Mouse (Mus musculus) neutrophil, adult 5-6 weeks (primary cell): Measurements from ENCODE around the gene Rab7. TPM values are rescaled to one million over a fixed set of nuclear protein-coding genes. Genes with fewer than 3 reads are reported as not detected.

Source experiments
- ATAC-seq: fragments of 151-379, 151-347 bp; 2 replicates; pipeline ENCODE4 v1.8.0; 2017; ENCODE audit warnings: mild to moderate bottlenecking, moderate TSS enrichment; ENCODE audit not compliant: insufficient number of reproducible peaks, poor library complexity, low FRiP score, severe bottlenecking; ENCODE audit errors: extremely low read depth
- total RNA-seq: library from RNA; stranded (forward); fragments of 200-1000 nt; gene quantifications from 2 replicates; pipeline ENCODE4 v1.2.3, GENCODE M21; 2017

Rab7 gene
- 148 and 159 TPM in 2 replicates for total RNA-seq

DNA sequence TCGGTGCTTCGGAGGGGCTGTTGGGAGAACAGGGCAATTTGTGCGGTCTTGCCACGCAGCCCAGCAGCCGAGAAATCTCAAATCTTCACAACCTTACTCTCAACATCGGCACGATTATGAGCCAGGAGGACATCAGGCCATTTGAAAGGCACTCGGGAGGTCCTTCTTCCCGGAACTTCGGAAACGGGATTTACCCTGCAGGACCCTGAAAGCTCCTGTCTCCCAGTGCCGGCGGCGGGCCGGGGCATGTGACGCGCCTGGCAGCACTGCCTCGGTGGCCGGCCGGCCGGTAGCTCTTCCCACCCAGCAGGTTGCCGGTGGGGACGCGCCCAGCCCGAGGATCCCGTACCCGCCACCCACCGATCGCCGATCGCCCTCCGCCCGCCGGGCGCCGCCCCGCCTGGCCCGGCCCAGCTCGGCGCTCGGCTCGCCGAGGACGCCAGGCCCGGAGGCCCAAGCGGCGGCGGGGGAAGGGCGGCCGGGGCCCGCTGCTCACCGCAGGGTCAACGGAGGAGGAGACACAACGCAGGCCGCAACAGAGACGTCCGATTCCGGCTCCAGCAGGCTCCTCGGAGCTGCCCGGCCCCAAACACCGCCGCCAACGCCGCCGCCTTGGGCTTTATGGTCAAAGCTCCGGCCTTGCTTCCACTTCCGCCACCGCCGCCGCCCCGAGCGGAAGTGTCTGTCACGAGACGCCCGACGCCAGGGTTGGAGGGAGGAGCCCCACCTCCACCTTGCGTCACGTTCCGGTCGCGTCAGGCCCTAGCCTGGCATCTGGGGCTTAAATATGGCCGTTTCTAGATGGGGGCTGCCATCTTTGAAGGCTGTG, at the start of gene Rab7:
Gene Rab7 (minus strand): TSS at position 694 of the 829 bp plus-strand sequence.
- peak; percentile 98 for ATAC-seq

DNA sequence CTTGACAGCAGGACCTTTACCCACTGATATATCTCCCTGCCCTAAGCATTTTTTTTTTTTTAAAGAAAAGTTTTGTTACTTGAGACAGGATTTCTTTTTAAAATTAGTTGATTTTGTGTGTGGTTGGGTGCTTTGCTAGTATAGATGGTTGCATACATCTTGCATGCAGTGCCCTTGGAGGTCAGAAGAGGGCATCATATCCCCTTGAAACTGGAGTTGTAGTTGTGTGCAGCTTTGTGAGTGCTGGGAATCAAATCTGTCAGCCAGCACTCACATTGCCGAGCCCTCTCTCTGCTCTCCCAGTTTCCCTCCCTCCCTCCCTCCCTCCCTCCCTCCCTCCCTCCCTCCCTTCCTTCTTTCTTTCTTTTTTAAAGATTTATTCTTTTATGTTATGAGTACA, 43.9 kb upstream of the Rab7 start:
- ATAC-seq, result no peak

DNA sequence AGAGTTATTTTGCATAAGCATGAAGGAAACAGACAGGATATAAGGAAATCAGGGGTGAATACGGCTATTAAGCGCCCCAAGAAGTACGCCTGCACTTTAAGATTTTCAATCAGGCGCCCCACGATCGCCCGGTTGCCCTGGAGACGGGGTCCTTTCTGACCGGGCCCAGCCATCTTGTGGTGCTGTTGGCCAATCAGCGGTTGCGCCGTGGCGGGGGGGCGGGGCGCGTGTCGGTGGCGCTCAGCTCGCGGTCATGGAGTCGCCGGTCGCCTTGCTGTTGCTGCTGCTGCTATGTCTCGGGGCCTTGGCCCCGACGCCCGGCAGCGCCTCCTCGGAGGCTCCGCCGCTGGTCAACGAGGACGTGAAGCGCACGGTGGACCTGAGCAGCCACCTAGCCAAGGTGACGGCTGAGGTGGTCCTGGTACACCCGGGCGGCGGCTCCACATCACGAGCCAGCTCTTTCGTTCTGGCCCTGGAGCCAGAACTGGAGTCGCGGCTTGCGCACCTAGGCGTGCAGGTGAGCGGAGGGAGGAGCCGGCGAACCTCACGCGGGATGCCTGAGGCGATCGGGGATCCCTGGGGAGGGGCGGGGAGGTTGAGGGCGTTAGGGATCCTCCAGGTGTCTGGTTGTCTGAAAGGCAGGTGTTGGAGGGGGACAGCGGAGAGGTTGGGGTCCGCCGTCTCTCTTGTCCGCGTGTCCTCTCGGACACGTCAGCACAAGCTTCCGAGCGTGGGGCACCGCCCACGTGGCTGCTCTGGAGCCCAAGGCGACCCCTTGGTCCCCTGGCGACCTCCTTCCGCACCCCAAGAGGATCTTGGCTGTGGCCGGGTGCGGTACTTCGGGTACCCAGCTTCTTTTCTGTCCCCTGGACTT, 39.4 kb upstream of the Rab7 start, which contains the start of gene Rpn1:
Gene Rpn1 (plus strand): TSS at position 205 of the 874 bp plus-strand sequence.
- ATAC-seq, result peak; percentile 96

DNA sequence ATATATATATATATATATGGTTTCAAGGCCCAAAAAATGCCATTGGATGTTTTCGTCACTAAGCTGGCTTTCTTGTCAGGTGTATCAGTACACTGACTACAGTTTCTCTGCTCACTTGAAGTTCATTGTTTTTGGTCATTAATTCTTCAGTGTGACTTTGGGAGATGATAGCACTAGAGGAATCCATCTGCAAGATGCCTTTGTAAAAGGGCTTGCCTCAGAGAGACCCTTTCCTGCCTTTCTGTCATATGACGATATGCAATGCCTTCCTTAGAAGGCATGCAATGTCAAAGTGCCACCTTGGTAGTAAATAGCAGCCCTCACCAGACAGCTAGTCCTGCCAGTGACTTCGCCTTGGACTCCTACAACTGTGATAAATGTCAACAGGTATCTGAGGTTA, 38.6 kb upstream of the Rab7 start:
- ATAC-seq, result no peak

DNA sequence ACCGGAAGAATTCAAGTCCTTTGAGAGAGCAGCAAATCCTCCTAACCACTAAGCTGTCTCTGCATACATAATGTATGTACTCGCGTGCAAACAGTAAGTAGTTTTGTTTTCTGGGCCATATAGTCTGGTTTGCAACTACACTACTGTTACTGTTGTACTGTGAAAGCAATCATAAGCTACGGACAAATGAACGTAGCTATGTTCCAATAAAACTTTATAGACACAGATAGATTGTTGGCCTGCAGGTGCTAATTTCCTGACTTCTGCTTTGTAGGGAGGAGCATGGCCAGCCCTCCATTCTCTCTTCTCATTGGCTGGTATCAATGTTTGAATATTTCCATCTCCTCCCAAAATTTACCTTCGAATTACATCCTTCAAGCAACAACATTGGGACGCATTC, 38.0 kb upstream of the Rab7 start:
- no peak for ATAC-seq

DNA sequence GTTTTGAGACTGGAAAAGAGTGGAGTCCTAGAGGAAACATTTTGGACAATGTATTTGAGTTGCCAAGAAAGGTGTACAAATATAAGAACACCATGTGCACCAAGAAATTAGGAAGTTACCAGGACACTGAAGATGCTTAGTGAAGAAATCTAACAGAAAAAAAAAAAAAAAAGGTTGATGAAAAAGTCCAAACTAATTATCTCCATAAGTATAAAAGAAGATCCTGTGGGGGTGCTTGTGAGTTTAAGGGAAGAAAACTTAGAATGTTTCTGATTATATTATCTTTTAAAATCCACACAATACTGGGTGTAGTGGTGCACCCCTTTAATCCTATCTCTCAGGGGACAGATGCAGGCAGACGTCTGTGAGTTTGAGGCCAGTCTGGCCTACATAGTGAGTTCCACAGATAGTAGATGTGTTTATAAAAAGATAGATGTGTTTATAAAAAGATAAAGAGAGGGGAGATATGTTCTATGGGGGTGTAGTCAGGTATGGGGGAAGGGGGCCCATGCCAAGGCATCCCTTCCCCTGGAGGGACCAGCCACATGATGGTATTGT, 31.0 kb upstream of the Rab7 start:
- ATAC-seq, result no peak

DNA sequence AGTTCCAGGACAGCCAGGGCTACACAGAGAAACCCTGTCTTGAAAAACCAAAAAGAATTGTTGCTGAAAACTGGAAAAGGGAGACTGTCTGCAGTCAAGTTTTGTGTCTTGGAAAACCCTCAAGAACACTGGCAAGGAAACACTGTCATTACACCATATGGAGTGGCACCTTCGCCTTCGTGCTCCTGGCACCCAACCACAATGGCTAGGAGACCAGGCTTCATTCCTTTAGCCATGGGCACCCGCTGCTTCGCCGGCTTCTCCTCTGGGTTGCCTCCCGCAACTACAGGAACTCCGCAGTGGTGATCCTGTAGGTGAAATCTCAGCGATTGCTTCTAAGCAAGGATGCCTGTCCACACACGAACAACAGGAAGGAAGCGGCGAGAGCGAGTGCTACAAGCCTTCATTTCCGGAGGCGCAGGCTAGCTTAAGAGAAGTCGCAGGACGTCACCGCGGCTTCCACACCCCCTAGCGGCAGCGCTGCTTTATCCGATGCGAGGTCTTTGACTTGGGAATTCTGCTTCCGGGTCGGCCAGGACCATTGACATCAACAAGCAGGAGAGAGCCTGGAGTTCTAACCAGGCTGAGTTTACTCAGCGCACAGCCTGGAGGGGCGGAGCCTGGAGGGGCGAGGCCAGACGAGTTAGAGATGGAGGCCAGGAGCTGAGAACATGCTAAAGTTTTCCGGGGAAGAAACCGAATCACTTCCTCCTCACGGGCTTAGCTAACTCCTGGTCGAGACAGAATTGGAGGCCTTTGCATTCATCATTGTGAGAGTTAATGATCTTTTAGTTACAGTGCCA, 29.9 kb upstream of the Rab7 start:
- ATAC-seq, result peak; percentile 94

DNA sequence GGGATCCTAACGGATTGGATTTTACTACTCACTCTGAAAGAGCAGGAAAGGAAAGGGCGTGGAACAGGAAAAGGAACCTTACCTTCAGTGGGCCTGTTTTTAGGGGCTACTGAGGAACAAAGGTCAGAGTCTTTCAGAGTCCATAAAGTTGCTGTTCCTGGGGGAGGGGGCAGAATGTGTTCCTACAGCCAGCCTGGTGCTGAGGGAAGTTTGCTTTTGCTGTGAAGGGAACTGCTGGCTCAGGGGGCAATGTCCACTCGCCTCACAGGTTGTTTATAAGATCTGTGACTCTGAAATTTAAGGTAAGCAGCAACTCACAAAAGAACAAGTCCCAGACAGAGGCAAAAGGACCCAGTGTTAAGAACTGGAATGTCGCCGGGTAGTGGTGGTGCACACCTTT, 26.1 kb upstream of the Rab7 start:
- no peak for ATAC-seq

DNA sequence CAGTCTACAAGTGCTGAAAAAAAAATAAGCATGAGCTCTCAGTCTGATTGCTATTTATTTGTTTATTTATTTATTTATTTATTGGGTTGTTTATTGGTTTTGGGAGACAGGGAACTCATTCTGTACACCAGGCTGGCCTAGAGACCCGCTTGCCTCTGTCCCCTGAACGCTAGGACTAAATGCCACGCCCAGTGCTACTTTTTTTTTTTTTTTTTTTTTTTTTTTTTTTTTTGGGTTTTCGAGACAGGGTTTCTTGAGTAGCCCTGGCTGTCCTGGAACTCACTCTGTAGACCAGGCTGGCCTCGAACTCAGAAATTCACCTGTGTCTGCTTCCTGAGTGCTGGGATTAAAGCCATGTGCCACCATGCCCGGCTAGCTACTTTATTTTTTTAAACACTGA, 25.4 kb upstream of the Rab7 start:
- no peak for ATAC-seq

DNA sequence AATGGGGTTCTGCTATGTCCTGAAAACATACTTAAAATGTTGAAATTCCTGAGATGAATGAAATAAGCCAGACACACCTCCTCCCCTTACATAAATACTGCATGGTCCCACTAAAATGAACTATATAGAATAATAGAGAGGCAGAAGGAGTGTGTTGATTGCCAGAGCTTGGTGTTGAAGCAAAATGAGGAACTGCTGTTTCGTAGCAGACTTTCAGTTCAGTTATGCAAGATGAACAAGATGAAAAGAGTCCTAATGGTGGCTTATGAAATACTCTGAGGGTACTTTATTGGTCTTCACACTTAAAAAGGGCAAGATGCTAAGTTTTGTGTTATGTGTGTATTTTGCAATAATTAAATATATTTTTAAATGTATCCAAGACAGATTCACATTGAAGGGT, 23.7 kb upstream of the Rab7 start:
- peak; percentile 34; the same call in 1 of the 2 replicates for ATAC-seq

DNA sequence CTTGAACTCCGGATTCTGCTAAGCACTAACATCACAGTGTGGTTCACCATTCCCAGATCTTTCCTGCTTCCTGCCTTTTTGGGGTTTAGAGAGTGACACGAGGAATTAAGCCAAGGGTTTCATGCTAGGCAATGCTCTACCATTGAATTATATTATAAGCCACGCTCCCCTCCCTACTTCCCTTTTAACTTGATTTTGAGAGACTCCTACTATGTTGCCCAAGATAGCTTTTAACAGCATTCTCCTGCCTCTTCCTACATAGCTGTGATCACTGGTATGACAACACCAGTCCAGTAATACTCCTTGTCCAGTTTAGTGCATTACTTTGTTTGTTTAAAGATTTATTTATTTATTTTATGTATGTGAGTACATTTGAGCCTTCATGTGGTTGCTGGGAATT, 22.7 kb upstream of the Rab7 start:
- ATAC-seq, result no peak

DNA sequence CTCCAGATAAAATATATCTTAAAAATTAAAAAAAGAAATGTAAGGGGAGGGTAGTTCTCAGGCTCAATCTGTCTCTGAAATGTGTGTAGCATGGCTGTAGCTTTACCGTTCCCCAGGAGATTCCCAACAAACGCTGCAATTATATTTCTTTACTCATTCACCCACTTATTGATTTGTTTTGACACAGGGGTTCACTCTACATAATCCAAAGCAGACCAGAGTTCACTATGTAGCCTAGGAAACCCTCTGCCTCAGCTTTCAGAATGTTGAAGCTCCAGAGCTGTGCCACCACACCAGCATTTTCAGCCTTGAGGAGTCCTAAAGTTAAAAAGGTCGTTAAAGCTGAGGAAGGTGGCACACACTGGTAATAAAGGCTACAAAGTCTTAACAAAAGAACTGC, 20.9 kb upstream of the Rab7 start:
- ATAC-seq, result no peak

DNA sequence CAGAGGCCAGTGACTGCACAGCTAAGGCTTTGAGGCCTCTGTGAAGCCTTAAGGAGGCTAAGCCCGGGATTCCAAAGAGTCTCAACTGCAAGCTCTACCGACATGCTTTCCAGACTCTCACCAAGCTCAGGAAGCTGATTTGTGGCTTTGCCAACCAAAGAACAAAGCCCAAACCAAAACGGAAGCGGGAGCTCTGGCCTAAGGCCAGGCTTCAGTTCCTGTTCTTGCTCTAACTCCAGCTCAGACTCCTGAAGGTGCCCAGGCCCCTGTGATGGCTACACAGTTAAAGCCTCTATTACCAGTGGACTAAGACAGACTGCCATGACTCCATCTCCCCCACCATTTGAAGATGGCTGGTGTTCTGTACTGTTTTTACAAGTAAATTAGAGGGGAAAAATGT, 20.0 kb upstream of the Rab7 start:
- ATAC-seq, result no peak

DNA sequence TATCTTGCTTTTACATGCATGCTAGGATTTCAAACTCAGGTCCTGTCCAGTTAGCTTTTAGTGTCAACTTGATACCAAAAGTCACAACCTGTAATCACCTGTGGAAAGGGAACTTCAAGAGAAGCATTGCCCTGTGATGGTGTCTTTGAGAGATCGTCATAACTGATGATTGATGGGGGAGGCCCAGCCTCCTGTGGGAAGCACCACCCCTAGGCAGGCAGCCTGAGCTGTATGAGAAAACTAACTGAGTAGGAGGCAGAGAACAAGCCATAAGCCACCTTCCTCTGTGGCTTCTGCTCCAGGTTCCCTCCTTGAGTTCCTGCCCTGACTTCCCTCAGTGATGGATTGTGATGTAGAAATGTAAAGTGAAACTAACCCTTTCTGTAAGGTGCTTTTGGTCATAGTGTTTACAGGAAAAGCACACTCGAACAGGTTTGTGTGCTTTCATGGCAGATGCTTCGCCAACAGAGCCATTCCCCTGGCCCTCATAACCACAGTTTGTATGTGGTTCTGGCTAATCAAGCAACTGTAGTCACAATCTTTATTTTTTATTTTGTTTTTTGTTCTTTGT, 19.1 kb upstream of the Rab7 start:
- peak; percentile 65 for ATAC-seq

DNA sequence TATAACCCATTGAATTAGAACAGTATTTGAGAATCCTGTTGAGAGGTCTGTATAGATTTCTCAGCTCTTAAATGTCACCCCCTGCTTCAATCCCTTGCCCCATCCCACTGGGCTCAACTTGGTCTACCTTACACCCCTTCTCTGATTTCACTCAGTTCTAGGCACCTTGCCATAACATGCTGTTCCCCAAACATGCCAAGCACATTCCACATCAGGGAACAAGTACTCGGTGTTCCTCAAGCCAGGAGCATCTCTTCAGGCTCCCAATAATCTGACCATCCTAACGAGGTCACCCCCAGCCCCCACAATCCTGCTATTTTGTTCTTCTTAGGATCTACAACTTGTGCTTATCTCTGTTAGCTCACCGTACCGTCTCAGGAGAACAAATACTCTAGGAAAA, 17.3 kb upstream of the Rab7 start:
- ATAC-seq, result no peak

DNA sequence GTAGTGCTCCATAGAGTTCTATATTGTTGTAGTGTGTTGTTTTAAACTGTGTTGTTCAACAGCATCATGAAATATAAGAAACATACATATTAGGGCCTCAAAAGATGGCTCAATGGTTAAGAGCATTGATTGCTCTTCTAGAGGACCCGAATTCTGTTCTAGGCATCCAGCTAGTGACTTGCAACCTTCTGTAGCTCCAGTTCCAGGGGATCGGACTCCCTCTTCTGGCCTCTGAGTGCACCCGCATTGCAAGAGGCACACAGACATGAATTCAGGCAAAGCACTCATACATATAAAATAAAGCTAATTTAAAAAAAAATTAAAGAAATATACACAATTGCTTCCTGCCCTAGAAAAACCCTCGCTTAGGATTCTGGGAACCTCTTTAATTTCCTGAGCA, 16.3 kb upstream of the Rab7 start:
- ATAC-seq, result no peak

DNA sequence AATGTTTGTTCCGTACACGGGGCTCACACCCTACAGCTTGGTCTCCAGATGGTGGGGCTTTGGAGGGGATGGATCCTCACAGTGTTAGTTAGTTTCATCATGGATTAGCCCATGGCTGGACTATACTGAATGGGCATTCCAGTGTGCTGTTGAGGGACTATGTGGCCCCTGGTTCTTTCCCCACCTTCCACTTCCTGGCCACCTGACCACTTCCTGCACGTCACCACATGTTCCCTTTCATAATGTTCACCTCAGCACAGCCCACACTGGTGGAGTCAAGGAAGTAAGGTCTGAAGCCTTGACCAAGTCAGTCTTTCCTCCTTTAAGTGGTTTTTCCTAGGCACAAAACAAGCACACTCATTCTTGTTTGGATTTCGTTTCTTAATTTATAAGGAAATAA, 15.5 kb upstream of the Rab7 start:
- peak; percentile 92 for ATAC-seq

DNA sequence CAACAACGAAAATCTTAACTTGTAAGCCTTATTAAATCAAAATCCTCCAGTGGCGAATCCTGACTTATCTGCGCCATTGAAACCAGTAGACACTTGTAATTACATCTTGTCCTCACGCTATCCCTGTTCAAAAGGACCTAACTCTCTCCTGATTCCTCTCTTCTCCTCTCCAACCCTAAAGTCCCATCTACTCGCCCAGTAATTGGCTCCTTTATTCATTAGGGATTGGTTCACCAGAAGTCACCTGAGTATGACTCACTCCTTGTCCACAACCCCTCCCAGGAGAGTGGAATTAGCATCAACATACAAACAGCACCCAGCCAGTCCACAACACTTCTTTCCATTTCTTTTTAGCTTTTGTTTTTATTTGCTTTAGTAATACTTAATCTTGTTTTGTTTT, 14.8 kb upstream of the Rab7 start:
- ATAC-seq, result no peak

DNA sequence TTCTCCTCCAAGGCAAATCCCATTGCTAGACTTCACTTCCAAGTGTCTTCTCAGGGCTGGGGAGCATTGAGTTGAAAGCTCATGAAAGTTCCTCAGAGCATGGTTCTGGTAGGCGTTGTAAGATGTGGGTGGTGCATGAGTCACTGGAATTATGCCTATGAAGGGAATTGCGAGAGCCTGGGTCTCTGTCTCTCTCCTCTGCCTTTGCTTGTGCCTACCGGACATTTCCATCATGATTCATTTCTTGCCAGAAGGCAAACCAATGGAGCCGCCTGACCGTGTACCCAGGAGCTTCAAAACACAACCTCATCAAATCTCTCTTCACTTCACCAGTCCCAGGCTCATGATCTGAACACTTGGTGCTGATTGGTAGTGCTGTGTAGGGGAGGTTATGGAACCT, 11.8 kb upstream of the Rab7 start:
- ATAC-seq, result no peak
